Mouse (Mus musculus): ENCODE measurements around the gene Slc29a3.
A peak's percentile ranks its signal among the peaks of the same experiment; 100 is the strongest.

Gene Slc29a3

GRCm38 (mm10) chr10:60752040-60753020, at the start of gene Slc29a3:
Gene Slc29a3 (minus strand): TSS chr10:60752794.
- DNase-seq = peak; percentile 97 to 99

DNA sequence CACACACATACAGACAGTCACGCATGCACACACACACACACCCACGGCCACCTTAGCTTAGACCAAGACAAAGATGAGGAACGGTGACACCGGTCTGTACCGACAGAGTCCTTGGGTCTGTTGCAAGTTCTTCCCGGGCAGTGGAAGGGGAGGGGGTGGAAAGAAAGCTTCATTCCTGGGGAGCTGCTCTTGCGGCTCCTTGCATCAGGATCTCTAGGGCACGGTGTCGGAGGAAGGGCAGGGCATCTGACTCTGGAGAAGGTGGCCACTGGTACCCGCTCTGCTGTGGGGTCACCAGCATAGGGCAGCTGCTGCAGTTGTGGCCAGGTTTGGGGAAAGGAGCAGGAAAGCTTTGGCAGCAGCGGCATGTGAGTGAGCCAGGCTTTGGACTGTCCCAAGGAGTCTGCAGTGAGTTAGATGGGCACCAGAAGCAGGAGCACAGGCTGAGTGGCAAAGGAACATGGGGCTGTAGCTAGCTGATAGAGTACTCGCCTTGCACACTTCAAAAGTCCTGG, 49.4 kb upstream of the Slc29a3 start:
- DNase-seq = no peak

DNA sequence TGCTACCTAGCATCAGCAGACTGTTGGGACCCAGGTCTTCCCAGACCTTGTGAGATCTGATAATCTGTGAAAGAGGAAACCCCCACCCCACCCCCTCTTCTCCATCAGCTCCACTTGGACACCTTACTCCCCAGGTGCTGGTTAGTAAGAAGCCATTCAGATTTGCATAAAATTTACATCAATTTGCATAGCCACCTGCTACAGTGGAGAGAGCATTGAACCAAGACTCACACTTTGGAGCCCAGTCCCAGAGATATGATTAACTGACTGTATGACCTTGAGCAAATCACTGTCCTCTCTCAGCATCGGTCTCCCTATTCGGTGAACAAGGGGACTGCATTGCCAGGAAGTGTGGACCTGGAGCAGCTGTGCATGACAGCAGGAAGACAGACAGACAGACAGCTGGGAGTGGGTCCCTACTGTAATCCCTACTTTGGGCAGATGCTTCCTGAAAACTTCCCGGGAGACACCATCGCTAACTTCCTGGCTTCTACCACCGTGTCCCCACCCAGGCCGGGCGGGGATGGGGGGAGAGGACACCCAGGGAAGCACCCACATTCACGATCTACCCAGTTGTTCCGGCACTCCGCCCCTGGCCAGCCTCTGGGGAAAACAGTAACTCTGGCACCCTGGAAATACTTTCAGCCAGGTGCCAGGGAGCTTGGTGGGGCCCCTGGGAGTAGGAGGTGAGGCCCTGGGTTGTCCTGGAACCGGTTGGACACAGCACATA, 48.7 kb upstream of the Slc29a3 start:
- no peak for DNase-seq

- DNase-seq = no peak
These were observed 47.9 kb upstream of the Slc29a3 start for GRCm38 (mm10) chr10:60800295-60801167.

DNA sequence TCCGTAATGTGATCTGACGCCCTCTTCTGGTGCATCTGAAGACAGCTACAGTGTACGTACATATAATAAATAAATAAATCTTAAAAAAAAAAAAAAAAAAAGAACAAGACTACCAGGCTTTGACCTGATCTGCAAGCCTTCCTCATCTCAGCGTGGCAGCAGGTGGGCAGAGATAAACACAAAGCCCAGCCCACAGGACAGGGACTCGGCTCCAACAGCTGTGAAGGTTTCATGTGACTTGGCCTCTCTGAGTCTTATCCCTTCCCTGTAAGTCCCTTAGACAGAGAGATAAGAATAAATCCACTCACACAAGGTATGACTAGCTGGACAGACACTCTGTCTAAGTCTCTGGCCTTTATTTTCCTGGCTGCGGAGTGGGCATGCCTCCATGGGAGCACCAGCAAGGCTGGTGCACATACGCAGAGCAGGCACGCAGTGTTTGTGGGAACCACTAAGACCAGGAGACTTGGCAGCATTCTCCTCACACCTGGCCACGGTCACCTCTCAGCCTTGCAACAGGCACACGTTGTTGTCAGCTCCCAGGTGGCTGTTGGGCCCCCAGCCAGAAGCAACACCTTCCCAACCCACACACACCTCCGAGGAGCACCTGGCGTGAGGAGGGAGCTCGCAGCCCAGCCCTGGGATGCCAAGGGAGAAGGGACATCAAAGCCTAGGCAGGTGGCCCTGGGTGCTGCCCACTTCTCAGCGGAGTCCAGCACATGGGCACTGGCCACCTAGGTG, 45.3 kb upstream of the Slc29a3 start:
- no peak for DNase-seq

- DNase-seq = no peak
These were observed 43.9 kb upstream of the Slc29a3 start for GRCm38 (mm10) chr10:60796474-60796873.

DNA sequence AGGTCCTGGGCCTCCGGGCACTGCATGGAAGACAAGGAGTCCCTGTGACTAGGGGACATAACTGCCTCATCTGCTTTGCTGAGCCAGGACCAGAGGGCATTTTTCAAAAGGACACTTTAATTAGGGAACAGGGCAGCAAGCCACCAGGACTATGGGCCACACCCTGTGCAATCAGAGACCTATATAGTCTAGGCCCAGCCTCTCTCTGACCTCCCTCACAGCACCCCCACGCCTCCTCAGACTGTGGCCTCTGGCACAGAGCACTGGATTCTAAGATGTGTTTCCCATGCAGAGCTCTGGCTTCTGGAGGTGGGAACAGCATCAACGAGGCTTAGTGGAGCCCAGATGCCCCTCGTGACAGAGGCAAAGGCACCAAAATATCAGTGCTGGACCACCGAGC, 43.4 kb upstream of the Slc29a3 start:
- no peak for DNase-seq

DNA sequence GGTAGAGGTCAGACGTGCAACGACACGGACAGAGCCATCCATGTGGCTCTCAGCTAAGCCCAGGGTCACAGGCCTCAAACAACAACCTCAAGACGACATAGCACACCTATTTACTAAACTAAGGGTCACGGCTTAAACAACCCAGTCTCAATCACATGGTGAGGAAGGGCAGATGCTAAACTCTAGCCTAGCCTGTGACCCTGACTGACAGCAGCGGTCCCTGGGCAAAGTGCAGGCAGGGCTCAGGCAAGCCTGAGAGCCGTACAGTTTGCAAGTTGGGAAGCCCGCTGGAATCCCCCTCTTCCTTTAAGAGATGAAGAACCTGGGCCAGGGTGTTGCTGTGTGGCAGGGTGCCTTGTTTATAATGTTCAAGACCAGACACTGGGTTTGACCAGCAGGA, 42.2 kb upstream of the Slc29a3 start:
- DNase-seq = no peak

DNA sequence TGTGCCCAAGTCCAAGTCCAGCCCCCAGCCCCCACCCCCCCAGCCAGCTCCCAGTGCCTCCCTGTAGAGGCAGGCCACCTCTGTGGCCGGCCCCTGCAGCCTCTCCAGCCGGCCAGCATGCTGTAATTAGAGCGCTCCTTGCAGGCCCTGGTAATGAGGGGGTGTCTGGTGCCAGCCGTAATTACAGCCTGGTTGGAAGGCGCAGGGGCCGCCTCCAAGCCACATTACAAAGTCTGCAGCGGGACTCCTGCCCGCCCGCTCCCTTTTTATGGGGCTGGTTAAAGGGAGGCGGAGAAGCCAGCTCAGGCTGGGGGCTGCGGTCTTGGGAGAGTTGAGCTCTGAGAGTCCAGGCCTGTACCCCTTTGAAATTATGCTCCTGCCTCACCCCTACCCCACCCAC, 41.8 kb upstream of the Slc29a3 start:
- DNase-seq = no peak

DNA sequence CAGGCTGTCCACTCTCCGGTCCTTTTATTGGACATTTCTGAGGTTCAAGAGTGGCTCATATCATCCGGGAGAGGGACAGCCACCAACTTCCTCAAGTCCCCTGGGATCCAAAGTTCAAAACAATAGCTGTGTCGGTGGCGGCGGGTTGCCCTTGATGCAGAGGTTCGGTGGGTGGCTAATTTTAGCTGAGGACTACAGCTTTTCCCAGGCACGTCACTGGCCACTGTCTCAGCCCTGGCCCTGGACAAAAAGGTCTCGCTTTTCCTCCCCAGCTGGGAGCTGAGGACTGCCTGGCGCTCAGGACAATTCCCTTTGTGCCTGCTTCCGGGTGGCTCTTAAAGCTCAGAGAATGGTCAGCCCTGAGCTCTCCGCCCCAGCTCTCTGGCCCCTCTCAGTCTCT, 40.2 kb upstream of the Slc29a3 start:
- DNase-seq = peak; percentile 65 to 77

DNA sequence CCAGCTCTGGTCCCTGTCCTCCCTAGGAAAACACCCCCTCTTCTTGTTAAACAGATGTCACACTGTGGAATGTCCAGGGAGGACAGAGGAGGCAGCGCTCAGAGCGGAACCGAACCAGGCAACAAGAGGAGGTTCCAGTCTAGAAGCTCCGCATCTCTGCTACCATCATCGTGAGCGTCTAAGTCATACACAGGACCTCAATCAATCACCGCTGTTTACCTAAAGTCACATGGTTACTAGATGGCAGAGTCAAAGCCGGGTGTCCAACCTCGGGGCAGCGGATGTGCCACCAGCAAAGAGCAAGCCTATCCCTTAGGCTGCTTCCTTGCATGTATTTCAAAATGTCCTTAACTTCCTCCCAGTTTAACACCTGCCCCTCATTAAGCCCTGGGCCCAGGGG, 39.8 kb upstream of the Slc29a3 start:
- DNase-seq = no peak

- DNase-seq = no peak
These were observed 38.3 kb upstream of the Slc29a3 start for GRCm38 (mm10) chr10:60790912-60791311.

GRCm38 (mm10) chr10:60787303-60788074, 34.9 kb upstream of the Slc29a3 start:
- no peak for DNase-seq

DNA sequence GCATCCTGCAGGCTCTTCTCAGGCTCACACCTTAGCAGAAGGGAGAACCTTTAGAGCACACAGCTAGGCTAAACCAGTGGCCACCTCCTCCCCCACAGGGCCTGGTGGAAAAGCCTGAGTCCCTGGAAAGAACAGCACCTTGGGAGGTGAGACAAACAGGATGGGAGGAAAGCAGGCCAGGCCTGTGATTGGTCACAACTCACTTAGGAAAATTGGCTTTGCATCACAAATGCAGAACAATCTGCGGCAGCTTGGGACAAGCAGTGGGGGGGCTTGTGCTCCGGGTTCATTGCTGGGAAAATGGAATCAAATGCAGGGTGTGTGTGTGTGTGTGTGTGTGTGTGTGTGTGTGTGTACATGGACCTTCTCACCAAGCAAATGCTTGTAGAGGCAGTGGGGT, 31.0 kb upstream of the Slc29a3 start:
- peak in 1 of 2 experiments; percentile 23 for DNase-seq

DNA sequence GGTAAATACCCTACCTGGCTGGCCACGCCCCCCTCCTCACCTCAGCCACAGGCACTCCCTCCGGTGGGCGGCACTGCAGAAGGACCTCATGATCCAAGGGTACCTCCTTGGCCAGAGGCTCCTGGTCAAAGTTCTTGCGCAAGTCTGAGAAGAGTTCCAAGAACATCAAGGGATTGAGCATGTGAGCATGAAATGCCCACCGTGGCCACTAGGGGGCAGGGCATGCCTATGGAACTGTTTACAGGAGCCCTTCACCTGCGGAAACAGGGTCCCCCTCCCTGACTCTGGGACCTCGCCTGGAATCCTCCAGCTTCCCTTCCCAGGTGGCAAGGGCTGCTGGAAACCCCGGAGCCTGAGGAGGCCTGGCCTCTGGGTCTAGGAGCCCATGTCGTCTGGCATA, 27.0 kb upstream of the Slc29a3 start:
- peak; percentile 81 to 91 for DNase-seq

GRCm38 (mm10) chr10:60778542-60778941, 25.9 kb upstream of the Slc29a3 start:
- DNase-seq = peak in 1 of 2 experiments; percentile 68

DNA sequence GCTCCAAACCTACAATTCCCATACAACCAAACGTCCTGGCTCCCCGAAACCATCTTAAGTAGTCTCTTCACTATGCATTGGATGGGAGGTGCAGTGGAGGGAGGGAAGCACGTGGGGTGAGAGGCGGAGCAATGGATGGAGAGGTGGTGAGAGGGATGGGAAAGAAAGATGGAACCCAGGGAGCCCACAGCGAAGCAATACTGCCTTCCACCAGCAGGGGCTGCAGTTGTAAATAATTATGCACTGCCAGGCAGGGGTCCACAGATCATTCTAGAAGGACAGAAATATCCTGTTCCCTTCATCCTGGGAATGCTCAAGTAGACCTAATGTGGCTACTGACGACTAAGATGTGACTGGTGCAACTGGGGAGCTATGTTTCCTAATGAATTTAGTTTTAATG, 22.9 kb upstream of the Slc29a3 start:
- no peak for DNase-seq

DNA sequence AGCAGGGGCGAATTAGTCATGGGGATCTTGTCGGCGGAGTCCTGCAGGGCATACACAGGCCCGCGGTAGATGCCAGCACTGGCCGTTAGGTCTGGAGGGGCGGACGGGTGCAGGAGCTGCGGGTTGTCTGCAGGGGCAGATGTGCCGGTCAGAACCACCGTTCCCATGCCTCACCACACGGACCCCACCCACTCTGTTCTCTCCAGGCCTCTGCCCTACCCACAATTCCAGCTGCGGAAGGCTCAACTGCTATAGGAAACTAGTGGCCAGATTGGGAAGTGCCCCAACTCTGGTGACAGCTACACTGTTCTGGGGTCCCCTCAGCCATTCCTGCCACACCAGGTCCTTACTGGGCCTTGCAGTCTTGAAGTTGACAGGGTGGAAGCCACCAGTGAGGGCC, 22.0 kb upstream of the Slc29a3 start:
- no peak for DNase-seq

- DNase-seq = no peak
These were observed 18.3 kb upstream of the Slc29a3 start for GRCm38 (mm10) chr10:60770855-60771254.

- DNase-seq = no peak
These were observed 16.0 kb upstream of the Slc29a3 start for GRCm38 (mm10) chr10:60768614-60769013.

DNA sequence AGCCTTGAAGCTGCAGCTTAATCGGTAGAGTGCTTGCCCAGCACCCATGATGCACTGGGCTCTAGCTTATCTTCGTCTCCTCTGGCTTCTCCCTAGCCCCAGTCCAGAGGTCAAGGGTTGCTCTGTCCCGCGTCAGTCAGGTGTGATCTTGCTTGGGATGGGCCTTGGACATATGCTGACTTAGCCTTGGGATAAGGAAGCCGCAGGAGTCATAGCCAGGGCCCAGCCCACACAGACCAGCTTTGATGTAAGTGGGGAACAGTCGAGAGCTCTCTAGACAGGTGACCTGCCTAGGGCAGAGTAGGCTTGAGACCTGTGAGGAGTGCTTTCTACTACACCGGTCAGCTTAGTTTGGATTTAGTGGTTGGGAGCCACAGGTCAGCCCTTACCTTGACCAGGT, 14.8 kb upstream of the Slc29a3 start:
- no peak for DNase-seq
